Mouse (Mus musculus) monocyte, adult 59 days (primary cell): ENCODE results near the gene Nxf2. TPM values are rescaled to one million over a fixed set of nuclear protein-coding genes. Genes with fewer than 3 reads are reported as not detected.

Experiments used
- total RNA-seq, 2 experiments: library from RNA; stranded (reverse); gene quantifications; one replicate each; pipeline ENCODE4 v1.2.4; 2023

Nxf2 gene
- not detected for total RNA-seq

GRCm38 (mm10) chrX:134964546-134964945 lies at the start of gene Nxf2:
Nxf2 (minus strand) TSS chrX:134964754.

GRCm38 (mm10) chrX:135008720-135009470 lies 44.3 kb upstream of the Nxf2 start, which contains the start of gene Zmat1:
Zmat1 (minus strand) TSS chrX:135009209.

Other genes with a start within 250 kb of the Nxf2 start
- gene Armcx1, start 246.8 kb downstream of the Nxf2 start, total RNA-seq, result under 1 TPM in 1 of 2 experiments, not detected in 1; 0.24 TPM
- gene Armcx6, start 213.3 kb downstream of the Nxf2 start, total RNA-seq, result under 1 TPM; 0.79 to 0.85 TPM
- 10 to 100 TPM; 15.1 to 15.4 TPM for gene Armcx3, start 208.2 kb downstream of the Nxf2 start, total RNA-seq
- gene Armcx2, start 155.5 kb downstream of the Nxf2 start, total RNA-seq, result 1 to 10 TPM; 6.0 to 6.4 TPM
- 1 to 10 TPM; 2.7 to 3.1 TPM for gene Zmat1, start 44.5 kb upstream of the Nxf2 start, total RNA-seq
- not detected for gene Gm15023, start 212.9 kb upstream of the Nxf2 start, total RNA-seq
- gene Tceal6, start 245.9 kb upstream of the Nxf2 start, total RNA-seq, result not detected